Mouse (Mus musculus): Measurements from ENCODE around the gene Ackr2. TPM values are rescaled to one million over a fixed set of nuclear protein-coding genes. Genes with fewer than 3 reads are reported as not detected.

Ackr2 gene
- polyA plus RNA-seq, 1 experiment: 1.5 TPM

DNA sequence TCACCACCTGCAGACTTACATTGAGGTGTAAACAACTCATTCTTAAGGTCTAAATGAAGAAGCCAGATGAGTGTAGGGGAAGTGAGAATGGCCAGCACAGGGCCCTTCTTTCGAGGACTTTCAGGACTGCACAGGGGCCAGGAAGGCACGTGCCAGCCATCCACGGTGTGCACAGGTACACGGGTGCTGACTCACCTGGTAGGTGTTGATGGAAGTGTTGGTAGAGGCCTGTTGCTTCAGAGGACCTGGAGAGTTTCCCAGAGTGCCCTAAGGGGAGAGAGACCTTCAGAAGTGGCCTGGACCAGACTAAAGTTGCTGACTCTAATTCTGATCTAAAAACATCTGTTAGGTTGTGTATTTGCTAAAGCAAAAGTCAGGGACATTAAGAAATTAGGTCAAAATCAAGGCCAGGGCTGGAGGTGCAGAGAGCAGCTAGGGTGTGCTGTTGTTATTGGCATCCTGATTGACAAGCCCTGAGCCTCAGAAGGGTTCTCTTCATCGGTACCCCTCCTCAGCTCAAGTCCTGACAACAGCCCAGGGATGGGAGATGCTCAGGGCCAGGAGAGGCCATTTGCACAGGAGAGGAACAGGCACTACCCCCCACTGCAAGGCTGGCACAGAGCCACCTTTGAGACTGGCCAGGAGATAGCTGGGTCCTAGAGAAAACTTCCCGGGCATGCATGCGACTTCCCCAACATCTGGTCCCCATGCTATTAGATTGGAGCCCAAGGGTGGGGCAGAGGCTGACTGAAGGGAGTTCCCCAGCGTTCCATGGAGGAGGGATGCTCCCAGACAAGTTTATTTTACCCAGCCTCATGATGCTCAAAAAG, 5.5 kb downstream of the Ackr2 start:
- peaks cover 9% of the 10 kb centered on the region; the same call in 1 of the 2 replicates for H3K9me3 ChIP-seq
- no peak overlapping the region for H3K4me3 ChIP-seq (replicated peaks)
- H3K4me1 ChIP-seq: peaks cover 72% of the 10 kb centered on the region
- TF ChIP-seq GATA1 (IDR thresholded peaks at IDR 0.05; ENCODE audit: borderline replicate concordance, low read length) (no peak), FLI1 (IDR thresholded peaks at IDR 0.05; ENCODE audit: low read length) (no peak)
- H3K27me3 ChIP-seq (replicated peaks): peaks cover 26% of the 10 kb centered on the region
- peaks cover 4% of the 10 kb centered on the region for H3K36me3 ChIP-seq (replicated peaks; ENCODE audit: low read length)

GRCm38 (mm10) chr9:121904319-121904718, 6.2 kb downstream of the Ackr2 start:
- Histone ChIP-seq H3K4me1 (peaks cover 77% of the 10 kb centered on the region), H3K9me3 (peaks cover 12% of the 10 kb centered on the region; the same call in 1 of the 2 replicates), H3K36me3 (replicated peaks; ENCODE audit: low read length) (peaks cover 9% of the 10 kb centered on the region), H3K4me3 (replicated peaks) (no peak overlapping the region), H3K27me3 (replicated peaks) (peaks cover 25% of the 10 kb centered on the region)
- TF ChIP-seq GATA1 (IDR thresholded peaks at IDR 0.05; ENCODE audit: borderline replicate concordance, low read length) (no peak), FLI1 (IDR thresholded peaks at IDR 0.05; ENCODE audit: low read length) (no peak)

GRCm38 (mm10) chr9:121904946-121905345, 6.8 kb downstream of the Ackr2 start:
- Histone ChIP-seq H3K36me3 (replicated peaks; ENCODE audit: low read length) (peaks cover 9% of the 10 kb centered on the region), H3K4me3 (replicated peaks) (no peak overlapping the region), H3K4me1 (peaks cover 79% of the 10 kb centered on the region), H3K9me3 (peaks cover 12% of the 10 kb centered on the region; the same call in 1 of the 2 replicates), H3K27me3 (replicated peaks) (peaks cover 24% of the 10 kb centered on the region)
- TF ChIP-seq GATA1 (IDR thresholded peaks at IDR 0.05; ENCODE audit: borderline replicate concordance, low read length) (no peak), FLI1 (IDR thresholded peaks at IDR 0.05; ENCODE audit: low read length) (no peak)

- Histone ChIP-seq H3K4me1 (peaks cover 79% of the 10 kb centered on the region), H3K27me3 (replicated peaks) (peaks cover 23% of the 10 kb centered on the region), H3K36me3 (replicated peaks; ENCODE audit: low read length) (peaks cover 9% of the 10 kb centered on the region), H3K4me3 (replicated peaks) (no peak overlapping the region), H3K9me3 (peaks cover 12% of the 10 kb centered on the region; the same call in 1 of the 2 replicates)
- TF ChIP-seq GATA1 (IDR thresholded peaks at IDR 0.05; ENCODE audit: borderline replicate concordance, low read length) (no peak), FLI1 (IDR thresholded peaks at IDR 0.05; ENCODE audit: low read length) (no peak)
Observed at GRCm38 (mm10) chr9:121905556-121906185, 7.5 kb downstream of the Ackr2 start.

DNA sequence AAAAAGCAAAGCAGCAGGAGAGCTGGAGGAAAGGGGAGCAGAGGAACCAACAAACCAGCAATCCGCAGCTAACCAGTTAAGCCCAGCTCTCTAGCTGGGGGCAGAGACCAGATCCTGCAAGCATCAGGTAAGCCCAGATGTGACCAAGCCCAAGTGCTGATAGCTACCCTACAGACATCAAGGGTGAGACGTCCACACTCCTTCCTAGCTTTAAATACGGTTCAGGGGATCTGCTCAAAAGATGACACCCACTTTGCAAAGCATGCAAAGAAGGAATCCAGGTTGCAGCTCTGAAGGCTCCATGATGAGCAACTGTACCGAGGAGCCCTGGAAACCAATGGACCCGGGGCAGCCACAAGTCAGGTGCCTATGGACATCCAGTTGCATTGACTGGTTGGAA, 8.3 kb downstream of the Ackr2 start:
- Histone ChIP-seq H3K36me3 (replicated peaks; ENCODE audit: low read length) (peaks cover 9% of the 10 kb centered on the region), H3K9me3 (peaks cover 12% of the 10 kb centered on the region; the same call in 1 of the 2 replicates), H3K27me3 (replicated peaks) (peaks cover 19% of the 10 kb centered on the region), H3K4me3 (replicated peaks) (no peak overlapping the region), H3K4me1 (peaks cover 78% of the 10 kb centered on the region)
- TF ChIP-seq FLI1 (IDR thresholded peaks at IDR 0.05; ENCODE audit: low read length) (no peak), GATA1 (IDR thresholded peaks at IDR 0.05; ENCODE audit: borderline replicate concordance, low read length) (no peak)

DNA sequence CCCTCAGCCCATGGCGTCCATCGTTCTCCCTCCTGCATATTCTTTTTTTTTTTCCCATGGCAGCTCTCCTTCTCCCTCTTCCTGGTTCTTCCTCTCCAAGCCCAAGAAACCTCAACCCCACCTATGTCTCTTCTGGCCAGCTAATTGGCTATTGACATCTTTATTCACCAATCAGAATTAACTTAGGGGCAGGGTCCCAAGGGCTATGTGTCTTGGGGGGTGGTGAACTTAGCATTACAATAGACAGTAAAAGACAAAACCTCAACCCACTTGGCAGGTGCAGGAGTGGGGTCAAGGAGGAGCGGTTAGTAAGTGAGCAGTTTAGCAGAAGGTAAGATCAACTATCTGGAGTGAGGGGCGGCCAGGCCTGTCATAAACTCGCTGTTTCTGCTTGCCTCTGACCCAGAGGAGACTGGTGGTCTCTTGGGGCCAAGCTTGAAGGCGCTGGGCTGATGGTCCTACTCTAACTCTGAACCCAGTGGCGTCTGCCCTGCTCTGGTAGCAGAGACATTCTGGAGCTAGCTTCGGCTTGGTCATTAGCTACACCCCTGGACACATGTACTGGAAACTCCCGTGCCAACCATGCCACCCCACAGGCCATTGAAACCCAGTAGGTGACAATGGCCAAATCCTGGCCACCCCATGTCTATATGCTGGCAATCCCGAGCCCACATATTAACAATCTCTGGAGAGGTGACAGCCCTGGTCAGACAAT, 9.4 kb downstream of the Ackr2 start:
- Histone ChIP-seq H3K27me3 (replicated peaks) (peaks cover 18% of the 10 kb centered on the region), H3K9me3 (peaks cover 12% of the 10 kb centered on the region; the same call in 1 of the 2 replicates), H3K4me1 (peaks cover 78% of the 10 kb centered on the region), H3K36me3 (replicated peaks; ENCODE audit: low read length) (peaks cover 9% of the 10 kb centered on the region), H3K4me3 (replicated peaks) (no peak overlapping the region)
- no peak for TF ChIP-seq FLI1 (IDR thresholded peaks at IDR 0.05; ENCODE audit: low read length)
- TF ChIP-seq GATA1 (IDR thresholded peaks at IDR 0.05; ENCODE audit: borderline replicate concordance, low read length): no peak

DNA sequence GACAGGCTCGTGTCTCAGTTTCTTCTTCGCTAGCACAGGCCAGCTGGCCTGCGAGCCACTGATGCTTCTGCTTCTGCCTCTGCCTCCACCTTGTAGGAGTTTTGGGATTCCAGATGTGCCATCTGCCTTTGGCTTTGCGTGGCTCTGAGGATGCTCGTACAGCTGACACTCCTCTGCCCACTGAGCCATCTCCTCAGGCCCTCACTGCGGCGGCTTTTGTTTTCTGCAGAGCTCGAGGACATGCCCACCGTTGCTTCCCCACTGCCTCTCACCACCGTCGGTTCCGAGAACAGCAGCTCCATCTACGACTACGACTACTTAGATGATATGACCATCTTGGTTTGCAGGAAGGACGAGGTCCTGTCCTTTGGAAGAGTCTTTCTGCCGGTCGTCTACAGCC, 10.2 kb downstream of the Ackr2 start:
- peak overlapping the region; percentile 23 for H3K4me3 ChIP-seq (replicated peaks)
- H3K36me3 ChIP-seq (replicated peaks; ENCODE audit: low read length): peaks cover 9% of the 10 kb centered on the region
- TF ChIP-seq GATA1 (IDR thresholded peaks at IDR 0.05; ENCODE audit: borderline replicate concordance, low read length) (no peak), FLI1 (IDR thresholded peaks at IDR 0.05; ENCODE audit: low read length) (no peak)
- peaks cover 85% of the 10 kb centered on the region for H3K4me1 ChIP-seq
- H3K9me3 ChIP-seq: peaks cover 12% of the 10 kb centered on the region; the same call in 1 of the 2 replicates
- H3K27me3 ChIP-seq (replicated peaks): peaks cover 22% of the 10 kb centered on the region

GRCm38 (mm10) chr9:121909635-121910034, 11.5 kb downstream of the Ackr2 start:
- Histone ChIP-seq H3K36me3 (replicated peaks; ENCODE audit: low read length) (peaks cover 9% of the 10 kb centered on the region), H3K4me1 (peaks cover 95% of the 10 kb centered on the region), H3K9me3 (peaks cover 12% of the 10 kb centered on the region; the same call in 1 of the 2 replicates), H3K27me3 (replicated peaks) (peaks cover 33% of the 10 kb centered on the region), H3K4me3 (replicated peaks) (peak overlapping the region; percentile 82)
- TF ChIP-seq GATA1 (IDR thresholded peaks at IDR 0.05; ENCODE audit: borderline replicate concordance, low read length) (no peak), FLI1 (IDR thresholded peaks at IDR 0.05; ENCODE audit: low read length) (no peak)

- peaks cover 47% of the 10 kb centered on the region for H3K27me3 ChIP-seq (replicated peaks)
- no peak overlapping the region for H3K4me3 ChIP-seq (replicated peaks)
- H3K9me3 ChIP-seq: peaks cover 12% of the 10 kb centered on the region; the same call in 1 of the 2 replicates
- H3K36me3 ChIP-seq (replicated peaks; ENCODE audit: low read length): peaks cover 9% of the 10 kb centered on the region
- peaks cover 91% of the 10 kb centered on the region for H3K4me1 ChIP-seq
- no peak for TF ChIP-seq FLI1 (IDR thresholded peaks at IDR 0.05; ENCODE audit: low read length)
- TF ChIP-seq GATA1 (IDR thresholded peaks at IDR 0.05; ENCODE audit: borderline replicate concordance, low read length): no peak
Observed at GRCm38 (mm10) chr9:121911196-121911595, 13.0 kb downstream of the Ackr2 start.
